Mouse (Mus musculus): Measurements from ENCODE around the gene Gng12.

DNA sequence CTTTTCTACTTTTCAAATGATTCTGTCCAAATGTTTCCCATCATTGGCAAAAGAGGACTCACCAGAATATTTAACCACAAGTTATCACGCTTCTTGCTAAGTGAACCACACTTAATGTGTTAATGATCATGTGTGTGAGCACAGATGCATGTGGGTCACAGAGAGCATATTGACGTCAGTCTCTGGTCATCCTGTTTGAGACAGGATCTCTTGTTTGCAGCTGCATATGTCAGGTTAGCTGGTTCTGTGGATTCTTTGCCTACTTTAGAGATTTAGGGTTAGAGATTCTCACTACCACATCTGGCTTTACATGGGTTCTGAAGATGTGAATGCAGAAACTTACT, 153.5 kb downstream of the Gng12 start:
- TF ChIP-seq TAL1 (IDR thresholded peaks at IDR 0.05; ENCODE audit: low read length) (no peak), GATA1 (IDR thresholded peaks at IDR 0.05; ENCODE audit: low read length) (no peak)

Measured in erythroblast, embryonic 14.5 days (primary cell).